Mouse (Mus musculus): ENCODE measurements at regions not wholly inside any gene's neighbourhood (a gene's known extent, or its start where the extent isn't known, plus 50 kb on each side); places are given as distances from the start of the nearest gene placed in this dataset.

GRCm38 (mm10) chr3:68808866-68809265 is 60.5 kb upstream of the 1110032F04Rik start:
- TF ChIP-seq CTCF (IDR thresholded peaks at IDR 0.05; ENCODE audit: extremely low read depth, insufficient read depth, low read length) (no peak), POLR2A (IDR thresholded peaks at IDR 0.05; ENCODE audit: extremely low read depth, insufficient read depth, low read length) (no peak)

Measured in cortical plate, adult 2 months (tissue).